Mouse (Mus musculus): ENCODE data around the gene Rdh12.

GRCm38 (mm10) chr12:79208703-79209464 lies at the start of gene Rdh12:
- TF ChIP-seq CTCF (conservative IDR thresholded peaks at IDR 0.05 in 1 of 2, IDR thresholded peaks at IDR 0.05 in 1 of 2; ENCODE audit: low read depth in 2 of 2, low read length in 2 of 2), result no peak
- TF ChIP-seq EP300 (IDR thresholded peaks at IDR 0.05; ENCODE audit: low read length), result peak; percentile 47
- TF ChIP-seq TCF12 (IDR thresholded peaks at IDR 0.05; ENCODE audit: low read depth, low read length), result 0 out of 2 replicates have a peak, but pooled peaks have one; percentile 44
- TF ChIP-seq MAX (IDR thresholded peaks at IDR 0.05; ENCODE audit: low read length), result peak; percentile 47; the same call in 1 of the 2 replicates
- TF ChIP-seq POLR2AphosphoS2 (IDR thresholded peaks at IDR 0.05; ENCODE audit: low read depth, low read length), result no peak
- peak; percentile 29 for TF ChIP-seq POLR2A (IDR thresholded peaks at IDR 0.05; ENCODE audit: low read depth, low read length)
- no peak for TF ChIP-seq USF1 (IDR thresholded peaks at IDR 0.05; ENCODE audit: low read depth, low read length)
- peak; percentile 32; the same call in 1 of the 2 replicates for TF ChIP-seq NRF1 (IDR thresholded peaks at IDR 0.05; ENCODE audit: low read depth, low read length)
- TF ChIP-seq KAT2A (IDR thresholded peaks at IDR 0.05; ENCODE audit: insufficient replicate concordance, low read length), result peak; percentile 75; the same call in 1 of the 2 replicates
- TF ChIP-seq JUN (IDR thresholded peaks at IDR 0.05; ENCODE audit: insufficient read depth, low read depth, low read length), result no peak
